Mouse (Mus musculus) olfactory bulb, adult 2 months (tissue): ENCODE data around the gene Tut1.

Source experiments
- CTCF ChIP-seq: fragments of 200-500 bp; IDR thresholded peaks from 2 replicates; pipeline ENCODE4 v1.5.1; 2012; ENCODE audit warnings: low read depth, mild to moderate bottlenecking, low read length, moderate library complexity; ENCODE audit not compliant: insufficient read depth
- POLR2A ChIP-seq: fragments of 200-500 bp; IDR thresholded peaks from 2 replicates; pipeline ENCODE4 v1.6.1; 2012; ENCODE audit warnings: mild to moderate bottlenecking, low read depth, low read length, moderate library complexity; ENCODE audit not compliant: insufficient read depth

DNA sequence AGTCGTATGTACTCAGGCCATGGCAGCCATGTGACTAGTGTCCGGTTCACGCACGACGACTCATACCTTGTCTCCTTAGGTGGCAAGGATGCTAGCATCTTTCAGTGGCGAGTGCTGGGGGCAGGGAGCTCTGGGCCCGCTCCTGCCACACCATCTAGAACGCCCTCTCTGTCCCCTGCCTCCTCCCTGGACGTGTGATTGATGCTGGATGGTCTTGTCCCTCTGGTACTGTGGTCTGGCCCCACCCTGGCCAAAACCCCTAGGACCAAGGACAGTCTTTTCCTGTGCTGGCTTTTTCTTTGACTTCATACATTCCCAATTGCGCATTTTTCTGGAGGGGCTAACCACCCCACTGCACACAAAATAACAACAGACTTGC is 12.5 kb upstream of the Tut1 start:
- TF ChIP-seq CTCF: no peak
- TF ChIP-seq POLR2A: no peak
